Mouse (Mus musculus) ES-E14 (cell line): ENCODE results near the gene Scrt2. TPM values are rescaled to one million over a fixed set of nuclear protein-coding genes. Genes with fewer than 3 reads are reported as not detected.
A peak's percentile ranks its signal among the peaks of the same experiment; 100 is the strongest.

ENCODE experiments used
- DNase-seq: peaks from one replicate; pipeline ENCODE4 v3.0.0-alpha.2; 2013; ENCODE audit warnings: low read depth, low spot score
- H3K27ac ChIP-seq: 2 replicates; pipeline ENCODE4 v1.5.1; 2012; ENCODE audit warnings: low read depth, mild to moderate bottlenecking, low read length, moderate library complexity, mixed read lengths; ENCODE audit not compliant: poor library complexity, insufficient read depth, severe bottlenecking
- H3K36me3 ChIP-seq: 2 replicates; pipeline ENCODE4 v1.6.1; 2012; ENCODE audit warnings: mild to moderate bottlenecking, low read length, moderate library complexity, mixed read lengths; ENCODE audit not compliant: control insufficient read depth, poor library complexity, insufficient read depth, severe bottlenecking
- H3K4me1 ChIP-seq, 2 experiments: fragments of 150-350 bp in 1 of 2; sonication (generic) in 1 of 2; 2 replicates each; pipeline ENCODE4 v1.6.1; 2012; ENCODE audit warnings: low read length in 2 of 2, mild to moderate bottlenecking in 1 of 2, mixed read lengths in 1 of 2; ENCODE audit not compliant: control insufficient read depth in 2 of 2, insufficient read depth in 2 of 2, poor library complexity in 1 of 2
- H3K4me3 ChIP-seq, 2 experiments: fragments of 150-350 bp in 1 of 2; sonication (generic) in 1 of 2; 2 replicates each; pipeline ENCODE4 v1.5.1; 2012; ENCODE audit warnings: low read length in 2 of 2, low read depth in 1 of 2, mild to moderate bottlenecking in 1 of 2, mixed read lengths in 1 of 2; ENCODE audit not compliant: insufficient read depth in 1 of 2, poor library complexity in 1 of 2, severe bottlenecking in 1 of 2
- H3K9ac ChIP-seq: 2 replicates; pipeline ENCODE4 v1.6.1; 2012; ENCODE audit warnings: low read depth, mild to moderate bottlenecking, low read length, mixed read lengths; ENCODE audit not compliant: poor library complexity, insufficient read depth, severe bottlenecking
- H3K9me3 ChIP-seq: fragments of 150-350 bp; sonication (generic); 2 replicates; pipeline ENCODE4 v1.6.1; 2012; ENCODE audit warnings: low read depth, mild to moderate bottlenecking, low read length; ENCODE audit not compliant: control insufficient read depth, insufficient read depth
- CHD2 ChIP-seq: IDR thresholded peaks from 2 replicates; pipeline ENCODE4 v1.6.1; 2014; ENCODE audit warnings: mild to moderate bottlenecking, low read depth, low read length, inconsistent platforms
- HCFC1 ChIP-seq: IDR thresholded peaks from 2 replicates; pipeline ENCODE4 v1.6.1; 2012; ENCODE audit warnings: low read length, inconsistent platforms, borderline replicate concordance; ENCODE audit not compliant: insufficient read depth
- MAFK ChIP-seq: IDR thresholded peaks from 2 replicates; pipeline ENCODE4 v1.6.1; 2014; ENCODE audit warnings: mild to moderate bottlenecking, low read depth, low read length, inconsistent platforms; ENCODE audit not compliant: insufficient read depth
- ZC3H11A ChIP-seq: IDR thresholded peaks from 2 replicates; pipeline ENCODE4 v1.6.1; 2012; ENCODE audit warnings: low read depth, mild to moderate bottlenecking, inconsistent platforms, low read length, borderline replicate concordance
- ZNF384 ChIP-seq: IDR thresholded peaks from 2 replicates; pipeline ENCODE4 v1.6.1; 2012; ENCODE audit warnings: low read depth, low read length, inconsistent platforms
- in situ Hi-C, 2 experiments: fragments of 600-800 bp; cut with MboI; formaldehyde crosslinking; loops; one replicate each; pipeline ENCODE4 v1.15.1; 2025; ENCODE audit warnings: low sequenced_read_pairs in 2 of 2, inconsistent platforms in 1 of 2; ENCODE audit not compliant: unreplicated experiment in 2 of 2
- total RNA-seq: library from RNA; depleted of rRNA; stranded (reverse); fragments of 300-350 nt; gene quantifications from 2 replicates; pipeline ENCODE4 v1.2.3, GENCODE M21; 2012; rRNA removed

Gene Scrt2
- total RNA-seq, 1 experiment, result 0.04 TPM

DNA sequence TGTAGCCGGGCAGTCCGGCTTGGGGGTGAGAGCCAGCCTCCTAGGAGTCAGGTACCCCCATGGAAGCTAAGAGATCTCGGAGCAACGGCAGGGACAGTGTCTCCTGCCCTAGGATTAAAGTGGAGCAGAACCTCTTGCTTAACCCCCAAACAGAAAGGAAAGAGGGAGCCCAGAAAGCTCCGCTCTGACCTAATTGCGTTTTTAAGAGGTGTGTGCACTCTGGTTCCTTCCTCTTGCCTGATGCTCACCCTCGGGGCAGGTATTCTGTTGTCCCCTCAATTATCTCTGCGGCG is 62.8 kb downstream of the Scrt2 start:
- Histone ChIP-seq H3K9ac (peak overlapping the region; percentile 91), H3K4me1 (peaks cover 6 to 16% of the 10 kb centered on the region in 2 experiments; a peak in 3 of 4 replicates), H3K4me3 (peak overlapping the region; percentile 59 to 80), H3K27ac (no peak overlapping the region), H3K9me3 (no peaks in the 10 kb centered on the region), H3K36me3 (peaks cover 20% of the 10 kb centered on the region)
- no peak for DNase-seq
- in situ Hi-C loops, result no loop called here
- TF ChIP-seq ZC3H11A (no peak), MAFK (no peak), HCFC1 (no peak), ZNF384 (no peak), CHD2 (no peak)

DNA sequence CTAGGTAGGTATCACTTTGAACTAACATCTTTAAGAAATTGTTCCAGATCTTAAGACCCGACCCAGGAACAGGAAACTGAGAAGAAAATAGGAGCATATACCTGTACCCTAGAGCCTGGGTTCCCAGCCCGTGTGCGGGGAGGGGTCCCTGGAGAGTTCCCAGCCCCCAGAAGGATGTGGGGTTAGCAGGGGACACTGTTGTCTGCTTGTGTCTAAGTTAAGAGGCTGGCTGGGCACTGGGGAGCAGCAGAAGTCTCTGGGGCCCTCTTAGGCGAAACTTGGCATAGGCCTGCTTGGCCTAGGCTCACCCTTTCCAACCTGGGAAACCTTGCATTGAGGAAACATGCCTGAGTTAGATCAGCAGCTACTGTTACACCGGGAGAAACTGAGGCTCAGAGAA is 63.2 kb downstream of the Scrt2 start:
- in situ Hi-C loops, result no loop called here
- peak overlapping the region; percentile 91 for H3K9ac ChIP-seq
- no peaks in the 10 kb centered on the region for H3K9me3 ChIP-seq
- DNase-seq, result no peak
- peak overlapping the region; percentile 59 to 80 for H3K4me3 ChIP-seq
- H3K36me3 ChIP-seq, result peaks cover 23% of the 10 kb centered on the region
- no peak for TF ChIP-seq HCFC1
- no peak for TF ChIP-seq MAFK
- no peak for TF ChIP-seq CHD2
- no peak for TF ChIP-seq ZNF384
- TF ChIP-seq ZC3H11A, result no peak
- peaks cover 6 to 16% of the 10 kb centered on the region in 2 experiments; a peak in 3 of 4 replicates for H3K4me1 ChIP-seq
- no peak overlapping the region for H3K27ac ChIP-seq

Other genes starting within 250 kb of the Scrt2 start
- 0.18 and 0.37 TPM in 2 replicates for gene Rspo4, start 238.6 kb upstream of the Scrt2 start, total RNA-seq
- 0.26 and 0.98 TPM in 2 replicates for gene Angpt4, start 170.3 kb upstream of the Scrt2 start, total RNA-seq
- gene Fam110a, start 101.3 kb upstream of the Scrt2 start, total RNA-seq, result 5.8 and 6.3 TPM in 2 replicates
- gene Slc52a3, start 85.0 kb upstream of the Scrt2 start, total RNA-seq, result 4.4 and 7.3 TPM in 2 replicates
- gene Srxn1, start 24.0 kb downstream of the Scrt2 start, total RNA-seq, result 16.0 and 18.3 TPM in 2 replicates
- 22.4 and 54.6 TPM in 2 replicates for gene Tcf15, start 62.0 kb downstream of the Scrt2 start, total RNA-seq
- gene Csnk2a1, start 145.3 kb downstream of the Scrt2 start, total RNA-seq, result 116 and 134 TPM in 2 replicates
- 18.7 and 20.2 TPM in 2 replicates for gene Tbc1d20, start 212.3 kb downstream of the Scrt2 start, total RNA-seq